Mouse (Mus musculus) intestine, embryonic 16.5 days (tissue): ENCODE data around the gene Col6a4. TPM values are rescaled to one million over a fixed set of nuclear protein-coding genes. Genes with fewer than 3 reads are reported as not detected.

Experiments used
- ATAC-seq: fragments of 200-750 bp; cut with Nextera tagmentation; 2 replicates; pipeline ENCODE4 v1.8.0; 2017; ENCODE audit warnings: moderate TSS enrichment, moderate library complexity
- H3K27ac ChIP-seq: fragments of 300-500 bp; sonication (generic); 2 replicates; pipeline ENCODE4 v1.5.1; 2014; ENCODE audit warnings: mild to moderate bottlenecking, low read length
- H3K27me3 ChIP-seq: fragments of 300-500 bp; sonication (generic); replicated peaks from 2 replicates; pipeline ENCODE4 v1.6.1; 2014; ENCODE audit warnings: low read length, control low read depth, mixed read lengths; ENCODE audit not compliant: control insufficient read depth, insufficient read depth
- H3K36me3 ChIP-seq: fragments of 300-500 bp; sonication (generic); 2 replicates; pipeline ENCODE4 v1.6.1; 2014; ENCODE audit warnings: low read length, control low read depth; ENCODE audit not compliant: control insufficient read depth, insufficient read depth
- H3K4me1 ChIP-seq: fragments of 300-500 bp; sonication (generic); 2 replicates; pipeline ENCODE4 v1.6.1; 2014; ENCODE audit warnings: low read length, control low read depth, mixed read lengths; ENCODE audit not compliant: control insufficient read depth, insufficient read depth
- H3K4me2 ChIP-seq: fragments of 300-500 bp; sonication (generic); 2 replicates; pipeline ENCODE4 v1.6.1; 2014; ENCODE audit warnings: low read depth, low read length, control low read depth
- H3K4me3 ChIP-seq: fragments of 300-500 bp; sonication (generic); 2 replicates; pipeline ENCODE4 v1.5.1; 2014; ENCODE audit warnings: mild to moderate bottlenecking, low read length
- H3K9ac ChIP-seq: fragments of 300-500 bp; sonication (generic); 2 replicates; pipeline ENCODE4 v1.6.1; 2014; ENCODE audit warnings: low read depth, low read length
- H3K9me3 ChIP-seq: fragments of 300-500 bp; sonication (generic); 2 replicates; pipeline ENCODE4 v1.6.1; 2016; ENCODE audit warnings: low read length, control low read depth; ENCODE audit not compliant: control insufficient read depth
- WGBS: fragments of 180-500 bp; shearing (Covaris S2); extraction: QIAGEN DNeasy Blood & Tissue Kit; methylation state at CpG from one replicate; pipeline ENCODE4 v1.1.7; 2014; 5-methylcytosine and 5-hydroxymethylcytosine counted together
- polyA plus RNA-seq: library from polyadenylated mRNA; unstranded; fragments of >200 nt; fragmentation: Nextera tagmentation; extraction: Ambion mirVana; gene quantifications from 2 replicates; pipeline ENCODE4 v1.2.1, GENCODE M21; 2015

Gene Col6a4
- polyA plus RNA-seq, 1 experiment from 2014 or later, result 72.7 TPM

- no peak for ATAC-seq
- Histone ChIP-seq H3K27ac (no peak overlapping the region), H3K9ac (no peak overlapping the region), H3K27me3 (no peaks in the 10 kb centered on the region), H3K4me3 (no peak overlapping the region), H3K4me2 (no peak overlapping the region), H3K4me1 (no peaks in the 10 kb centered on the region), H3K9me3 (no peaks in the 10 kb centered on the region), H3K36me3 (no peaks in the 10 kb centered on the region)
- WGBS, result 66% methylated on average over 3 of the region's 3 CpGs
Measured at GRCm38 (mm10) chr9:105947577-105947976, 149.0 kb downstream of the Col6a4 start.

Other genes starting within 250 kb of the Col6a4 start
- 2.8 and 5.0 TPM in 2 replicates for gene Col6a5, start 136.1 kb downstream of the Col6a4 start, polyA plus RNA-seq
- gene Glyctk, start 61.4 kb upstream of the Col6a4 start, polyA plus RNA-seq, result 8.6 and 10.8 TPM in 2 replicates
- gene Wdr82, start 74.1 kb upstream of the Col6a4 start, polyA plus RNA-seq, result 12.4 and 12.8 TPM in 2 replicates
- gene Ppm1m, start 103.0 kb upstream of the Col6a4 start, polyA plus RNA-seq, result 23.4 and 26.3 TPM in 2 replicates
- 48.6 and 50.0 TPM in 2 replicates for gene Twf2, start 106.3 kb upstream of the Col6a4 start, polyA plus RNA-seq
- gene Tlr9, start 125.8 kb upstream of the Col6a4 start, polyA plus RNA-seq, result 0.04 and 0.05 TPM in 2 replicates
- 129 and 131 TPM in 2 replicates for gene Alas1, start 151.9 kb upstream of the Col6a4 start, polyA plus RNA-seq
- gene Poc1a, start 184.3 kb upstream of the Col6a4 start, polyA plus RNA-seq, result 27.0 and 29.1 TPM in 2 replicates